Mouse (Mus musculus): Measurements from ENCODE around the gene Rpf2. TPM values are rescaled to one million over a fixed set of nuclear protein-coding genes. Genes with fewer than 3 reads are reported as not detected.

Gene Rpf2
- polyA plus RNA-seq, 1 experiment from 2014 or later, result 85.2 TPM

- H3K4me3 ChIP-seq, result no peak overlapping the region
- ATAC-seq (ENCODE audit: low FRiP score, low read depth), result no peak
- 88% methylated on average over 3 of the region's 3 CpGs for WGBS
- H3K9ac ChIP-seq, result no peak overlapping the region
- no peaks in the 10 kb centered on the region for H3K9me3 ChIP-seq
- no peak overlapping the region for H3K4me2 ChIP-seq (replicated peaks)
- H3K27me3 ChIP-seq (replicated peaks), result no peaks in the 10 kb centered on the region
- H3K36me3 ChIP-seq, result peaks cover 61% of the 10 kb centered on the region
- no peaks in the 10 kb centered on the region for H3K4me1 ChIP-seq
- H3K27ac ChIP-seq, result no peak overlapping the region
Observed at GRCm38 (mm10) chr10:40233241-40233640, 13.6 kb downstream of the Rpf2 start.

- H3K4me1 ChIP-seq, result no peaks in the 10 kb centered on the region
- no peak for ATAC-seq (ENCODE audit: low FRiP score, low read depth)
- H3K27ac ChIP-seq, result no peak overlapping the region
- no peaks in the 10 kb centered on the region for H3K9me3 ChIP-seq
- no peaks in the 10 kb centered on the region for H3K27me3 ChIP-seq (replicated peaks)
- no peak overlapping the region for H3K4me3 ChIP-seq
- H3K9ac ChIP-seq, result no peak overlapping the region
- H3K4me2 ChIP-seq (replicated peaks), result no peak overlapping the region
- H3K36me3 ChIP-seq, result peaks cover 53% of the 10 kb centered on the region
- 94% methylated on average over 7 of the region's 7 CpGs for WGBS
Observed at GRCm38 (mm10) chr10:40232442-40232841, 14.4 kb downstream of the Rpf2 start.

GRCm38 (mm10) chr10:40229725-40230124 lies 17.1 kb downstream of the Rpf2 start:
- ATAC-seq (ENCODE audit: low FRiP score, low read depth), result no peak
- no peak overlapping the region for H3K27ac ChIP-seq
- no peak overlapping the region for H3K9ac ChIP-seq
- H3K27me3 ChIP-seq (replicated peaks), result no peaks in the 10 kb centered on the region
- no peaks in the 10 kb centered on the region for H3K4me1 ChIP-seq
- H3K4me3 ChIP-seq, result no peak overlapping the region
- peaks cover 62% of the 10 kb centered on the region for H3K36me3 ChIP-seq
- no peaks in the 10 kb centered on the region for H3K9me3 ChIP-seq
- WGBS, result 95% methylated on average over 1 of the region's 1 CpGs
- H3K4me2 ChIP-seq (replicated peaks), result no peak overlapping the region

GRCm38 (mm10) chr10:40227660-40228303 lies 19.1 kb downstream of the Rpf2 start:
- H3K9ac ChIP-seq, result no peak overlapping the region
- peaks cover 70% of the 10 kb centered on the region for H3K36me3 ChIP-seq
- no peaks in the 10 kb centered on the region for H3K27me3 ChIP-seq (replicated peaks)
- no peak overlapping the region for H3K4me2 ChIP-seq (replicated peaks)
- no peak for ATAC-seq (ENCODE audit: low FRiP score, low read depth)
- H3K9me3 ChIP-seq, result no peaks in the 10 kb centered on the region
- no peak overlapping the region for H3K4me3 ChIP-seq
- no peak overlapping the region for H3K27ac ChIP-seq
- no peaks in the 10 kb centered on the region for H3K4me1 ChIP-seq
- WGBS, result 81% methylated on average over 4 of the region's 4 CpGs

GRCm38 (mm10) chr10:40218874-40219273 lies 28.0 kb downstream of the Rpf2 start:
- no peak overlapping the region for H3K9ac ChIP-seq
- 0 out of 2 replicates have a peak, but pooled peaks have one; percentile 29 for ATAC-seq (ENCODE audit: low FRiP score, low read depth)
- H3K27me3 ChIP-seq (replicated peaks), result no peaks in the 10 kb centered on the region
- H3K9me3 ChIP-seq, result no peaks in the 10 kb centered on the region
- H3K27ac ChIP-seq, result no peak overlapping the region
- H3K4me1 ChIP-seq, result no peaks in the 10 kb centered on the region
- no peak overlapping the region for H3K4me3 ChIP-seq
- WGBS, result 69% methylated on average over 3 of the region's 3 CpGs
- peaks cover 26% of the 10 kb centered on the region for H3K36me3 ChIP-seq
- H3K4me2 ChIP-seq (replicated peaks), result no peak overlapping the region

GRCm38 (mm10) chr10:40212443-40213169 lies 34.2 kb downstream of the Rpf2 start:
- Histone ChIP-seq H3K4me1 (no peaks in the 10 kb centered on the region), H3K27ac (no peak overlapping the region), H3K9ac (no peak overlapping the region), H3K4me2 (replicated peaks) (no peak overlapping the region), H3K9me3 (no peaks in the 10 kb centered on the region), H3K4me3 (no peak overlapping the region), H3K36me3 (no peaks in the 10 kb centered on the region), H3K27me3 (replicated peaks) (no peaks in the 10 kb centered on the region)
- ATAC-seq (ENCODE audit: low FRiP score, low read depth), result peak; percentile 78
- WGBS, result 43% methylated on average over 13 of the region's 13 CpGs

GRCm38 (mm10) chr10:40195001-40195400 lies 51.8 kb downstream of the Rpf2 start:
- H3K36me3 ChIP-seq, result no peaks in the 10 kb centered on the region
- no peak for ATAC-seq (ENCODE audit: low FRiP score, low read depth)
- 0 out of 2 replicates have a peak, but pooled peaks cover 3% of the 10 kb centered on the region for H3K27me3 ChIP-seq (replicated peaks)
- H3K9ac ChIP-seq, result no peak overlapping the region
- H3K27ac ChIP-seq, result no peak overlapping the region
- WGBS, result 77% methylated on average over 6 of the region's 6 CpGs
- H3K4me1 ChIP-seq, result no peaks in the 10 kb centered on the region
- H3K9me3 ChIP-seq, result no peaks in the 10 kb centered on the region
- no peak overlapping the region for H3K4me3 ChIP-seq
- H3K4me2 ChIP-seq (replicated peaks), result no peak overlapping the region

- Histone ChIP-seq H3K4me3 (no peak overlapping the region), H3K4me1 (no peaks in the 10 kb centered on the region), H3K4me2 (replicated peaks) (peak overlapping the region; percentile 42), H3K36me3 (no peaks in the 10 kb centered on the region), H3K9ac (no peak overlapping the region), H3K27me3 (replicated peaks) (0 out of 2 replicates have a peak, but pooled peaks cover 3% of the 10 kb centered on the region), H3K9me3 (no peaks in the 10 kb centered on the region), H3K27ac (no peak overlapping the region)
- no peak for ATAC-seq (ENCODE audit: low FRiP score, low read depth)
- 56% methylated on average over 18 of the region's 18 CpGs for WGBS
Observed at GRCm38 (mm10) chr10:40192010-40192935, 54.6 kb downstream of the Rpf2 start.

GRCm38 (mm10) chr10:40191338-40191979 lies 55.4 kb downstream of the Rpf2 start:
- no peak overlapping the region for H3K27ac ChIP-seq
- 0 out of 2 replicates have a peak, but pooled peaks cover 3% of the 10 kb centered on the region for H3K27me3 ChIP-seq (replicated peaks)
- peak overlapping the region; percentile 42 for H3K4me2 ChIP-seq (replicated peaks)
- H3K9ac ChIP-seq, result no peak overlapping the region
- no peak overlapping the region for H3K4me3 ChIP-seq
- H3K9me3 ChIP-seq, result no peaks in the 10 kb centered on the region
- no peak for ATAC-seq (ENCODE audit: low FRiP score, low read depth)
- H3K36me3 ChIP-seq, result no peaks in the 10 kb centered on the region
- no peaks in the 10 kb centered on the region for H3K4me1 ChIP-seq
- WGBS, result 43% methylated on average over 22 of the region's 22 CpGs

- Histone ChIP-seq H3K4me1 (no peaks in the 10 kb centered on the region), H3K27me3 (replicated peaks) (0 out of 2 replicates have a peak, but pooled peaks cover 3% of the 10 kb centered on the region), H3K9ac (no peak overlapping the region), H3K36me3 (no peaks in the 10 kb centered on the region), H3K9me3 (no peaks in the 10 kb centered on the region), H3K4me3 (no peak overlapping the region), H3K4me2 (replicated peaks) (no peak overlapping the region), H3K27ac (no peak overlapping the region)
- 87% methylated on average over 8 of the region's 8 CpGs for WGBS
- ATAC-seq (ENCODE audit: low FRiP score, low read depth), result no peak
Observed at GRCm38 (mm10) chr10:40190871-40191270, 56.0 kb downstream of the Rpf2 start.

GRCm38 (mm10) chr10:40189689-40190088 lies 57.1 kb downstream of the Rpf2 start:
- H3K9ac ChIP-seq, result no peak overlapping the region
- 87% methylated on average over 2 of the region's 2 CpGs for WGBS
- 0 out of 2 replicates have a peak, but pooled peaks cover 3% of the 10 kb centered on the region for H3K27me3 ChIP-seq (replicated peaks)
- no peaks in the 10 kb centered on the region for H3K9me3 ChIP-seq
- no peaks in the 10 kb centered on the region for H3K36me3 ChIP-seq
- no peaks in the 10 kb centered on the region for H3K4me1 ChIP-seq
- no peak overlapping the region for H3K27ac ChIP-seq
- H3K4me3 ChIP-seq, result no peak overlapping the region
- no peak for ATAC-seq (ENCODE audit: low FRiP score, low read depth)
- no peak overlapping the region for H3K4me2 ChIP-seq (replicated peaks)
